Mouse (Mus musculus) mature B cell (primary cell): ENCODE measurements at regions not wholly inside any gene's neighbourhood (a gene's known extent, or its start where the extent isn't known, plus 50 kb on each side); places are given as distances from the start of the nearest gene placed in this dataset.

Experiments used
- in situ Hi-C: fragments of 300-500 bp; cut with MboI; formaldehyde crosslinking; loops from 2 replicates; pipeline ENCODE4 v1.14.3; 2019

- in situ Hi-C loops, result loop anchor here (10.0 kb wide), 1 partner anchor 368 kb away; no protein-coding TSS in a partner anchor
These were observed 164.1 kb upstream of the Ccdc122 start for GRCm38 (mm10) chr14:76872510-76872909.

- in situ Hi-C loops, result no loop called here
These were observed 167.7 kb upstream of the Ccdc122 start for GRCm38 (mm10) chr14:76868831-76869230.

GRCm38 (mm10) chr14:76868131-76868530 is 168.4 kb upstream of the Ccdc122 start:
- in situ Hi-C loops, result no loop called here

- in situ Hi-C loops, result no loop called here
These were observed 171.9 kb upstream of the Ccdc122 start for GRCm38 (mm10) chr14:76864664-76865063.

- in situ Hi-C loops, result no loop called here
These were observed 173.4 kb upstream of the Ccdc122 start for GRCm38 (mm10) chr14:76863035-76863706.

GRCm38 (mm10) chr14:76858396-76858795 is 178.2 kb upstream of the Ccdc122 start:
- in situ Hi-C loops, result no loop called here

- in situ Hi-C loops, result no loop called here
These were observed 179.3 kb upstream of the Ccdc122 start for GRCm38 (mm10) chr14:76857196-76857773.

GRCm38 (mm10) chr14:76856591-76856990 is 180.0 kb upstream of the Ccdc122 start:
- in situ Hi-C loops, result no loop called here

- in situ Hi-C loops, result no loop called here
These were observed 181.6 kb upstream of the Ccdc122 start for GRCm38 (mm10) chr14:76854965-76855364.

GRCm38 (mm10) chr14:76851473-76852214 is 184.9 kb upstream of the Ccdc122 start:
- in situ Hi-C loops, result no loop called here

- in situ Hi-C loops, result no loop called here
These were observed 185.9 kb upstream of the Ccdc122 start for GRCm38 (mm10) chr14:76850641-76851040.

- in situ Hi-C loops, result no loop called here
These were observed 186.5 kb upstream of the Ccdc122 start for GRCm38 (mm10) chr14:76850051-76850450.

GRCm38 (mm10) chr14:76849636-76850035 is 186.9 kb upstream of the Ccdc122 start:
- in situ Hi-C loops, result no loop called here

GRCm38 (mm10) chr14:76849071-76849470 is 187.5 kb upstream of the Ccdc122 start:
- in situ Hi-C loops, result no loop called here

- in situ Hi-C loops, result no loop called here
These were observed 190.9 kb upstream of the Ccdc122 start for GRCm38 (mm10) chr14:76845706-76846105.

GRCm38 (mm10) chr14:76844717-76845116 is 191.9 kb upstream of the Ccdc122 start:
- in situ Hi-C loops, result no loop called here

GRCm38 (mm10) chr14:76837583-76838220 is 198.9 kb upstream of the Ccdc122 start:
- in situ Hi-C loops, result no loop called here

GRCm38 (mm10) chr14:76836926-76837516 is 199.6 kb upstream of the Ccdc122 start:
- in situ Hi-C loops, result no loop called here

- in situ Hi-C loops, result no loop called here
These were observed 200.3 kb upstream of the Ccdc122 start for GRCm38 (mm10) chr14:76836271-76836670.

GRCm38 (mm10) chr14:76834084-76834483 is 202.5 kb upstream of the Ccdc122 start:
- in situ Hi-C loops, result no loop called here

- in situ Hi-C loops, result no loop called here
These were observed 207.4 kb upstream of the Ccdc122 start for GRCm38 (mm10) chr14:76829161-76829510.
